Mouse (Mus musculus): Measurements from ENCODE around the gene Trabd2b.

Gene Trabd2b

DNA sequence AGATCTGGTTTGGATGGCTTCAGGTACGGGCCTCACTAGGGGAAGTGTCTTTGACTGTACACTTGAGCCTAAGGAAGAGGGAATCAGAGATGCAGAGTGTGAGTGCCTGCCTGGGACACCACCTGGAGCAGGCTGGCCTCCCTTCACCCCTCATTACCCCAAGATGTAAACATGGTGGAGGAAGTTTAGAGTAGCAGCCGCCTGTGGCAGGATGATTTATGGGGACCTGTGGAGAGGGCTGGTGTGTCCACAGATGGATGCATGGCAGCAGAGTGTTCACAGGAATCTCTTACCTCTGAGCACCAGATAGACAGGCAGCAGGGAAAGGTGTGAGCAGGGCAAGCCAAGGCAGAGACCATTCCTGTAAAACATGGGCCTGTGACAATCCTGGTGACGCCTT is 199.1 kb downstream of the Trabd2b start:
- DNase-seq (ENCODE audit: low spot score), result no peak

DNA sequence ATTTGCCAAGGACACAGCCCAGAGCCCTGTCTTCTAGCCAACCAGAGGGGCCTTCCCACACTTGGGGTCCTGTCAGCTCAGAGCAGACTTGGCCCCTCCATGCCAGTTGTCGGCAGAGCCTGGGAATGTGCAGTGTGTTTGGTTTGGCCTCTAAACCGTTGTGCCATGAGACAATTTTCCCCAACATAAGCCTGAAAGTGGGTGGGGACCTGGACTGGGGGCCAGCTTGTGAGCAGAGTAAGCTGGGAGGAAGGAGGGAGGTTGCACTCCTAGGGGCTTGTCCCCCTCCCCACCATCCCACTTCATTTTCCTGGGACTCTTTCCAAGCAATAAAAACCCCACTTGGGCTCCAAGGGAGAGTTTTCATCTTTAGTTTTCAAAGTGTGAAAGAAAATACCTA is 201.3 kb downstream of the Trabd2b start:
- DNase-seq (ENCODE audit: low spot score), result no peak

DNA sequence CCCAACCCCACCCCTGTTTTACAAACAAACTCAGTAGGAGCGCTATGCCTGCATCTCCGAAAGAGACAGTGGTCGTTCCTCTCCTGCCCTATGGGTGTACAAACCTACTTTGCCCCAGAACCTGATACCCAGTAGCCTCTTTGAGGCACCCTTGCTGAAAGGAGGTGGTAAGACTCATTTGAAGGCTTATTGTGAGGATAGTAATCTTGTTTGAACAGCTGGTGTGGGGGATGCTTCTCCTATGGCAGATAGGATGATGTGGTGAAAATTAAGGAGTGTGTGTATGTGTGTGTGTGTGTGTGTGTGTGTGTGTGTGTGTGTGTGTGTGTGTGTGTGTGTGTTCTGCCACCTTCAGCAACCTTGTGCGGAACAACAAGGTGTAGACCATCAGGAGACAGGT is 202.8 kb downstream of the Trabd2b start:
- no peak for DNase-seq (ENCODE audit: low spot score)

DNA sequence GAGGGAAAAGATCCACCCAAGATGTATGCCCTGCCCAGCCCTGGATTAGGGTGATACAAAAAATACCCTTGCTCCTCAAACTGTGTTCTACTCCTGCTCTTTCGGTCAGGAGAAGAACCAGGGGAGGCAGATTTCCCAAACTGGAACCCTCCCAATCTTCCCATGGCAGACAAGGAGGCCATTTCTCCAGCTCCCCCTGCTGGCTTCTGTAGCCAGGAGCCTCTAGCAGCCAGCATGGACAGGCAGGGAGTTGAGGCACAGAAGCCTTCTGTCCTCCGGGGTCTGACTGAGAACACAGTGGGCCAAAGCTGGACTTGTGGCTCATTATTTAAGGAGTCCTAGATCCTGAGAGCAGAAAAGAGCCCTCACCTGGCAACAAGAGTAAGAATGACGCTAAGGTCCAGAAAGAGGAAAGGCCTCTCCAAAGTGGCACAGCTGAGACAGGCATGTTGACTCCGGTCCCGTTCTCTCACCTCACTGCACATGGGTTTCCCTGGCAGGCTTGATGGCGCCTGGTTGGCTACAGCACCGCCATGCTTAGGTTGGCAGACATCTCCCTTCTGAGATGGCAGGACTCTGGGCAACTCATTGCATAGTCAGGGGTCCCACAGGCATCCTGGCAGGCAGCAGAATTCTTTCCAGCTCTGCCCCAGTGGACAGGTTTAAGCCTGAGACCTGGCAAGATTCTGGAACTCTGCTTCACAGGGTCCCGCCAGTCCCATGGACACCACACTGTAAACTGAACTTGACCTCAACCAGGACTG is 204.8 kb downstream of the Trabd2b start:
- DNase-seq (ENCODE audit: low spot score), result no peak

DNA sequence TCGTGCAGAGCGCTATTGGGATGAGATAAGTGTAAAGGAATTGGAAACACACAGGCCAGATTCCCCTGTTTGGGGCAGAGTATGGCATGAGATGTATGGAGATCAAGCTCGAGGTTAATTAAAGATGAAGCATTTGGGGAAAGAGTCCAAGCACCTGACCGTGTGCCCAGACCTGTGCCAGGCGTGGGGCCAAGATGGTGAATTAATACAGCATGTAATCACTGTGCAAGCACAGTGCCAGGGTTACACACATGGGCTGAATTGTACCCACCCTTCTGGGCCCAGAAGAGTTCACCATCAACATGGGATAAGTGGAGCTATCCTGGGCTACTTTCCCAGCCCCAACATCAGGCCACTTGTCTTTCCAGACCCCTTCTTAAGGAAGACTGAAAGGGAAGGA is 205.5 kb downstream of the Trabd2b start:
- no peak for DNase-seq (ENCODE audit: low spot score)

DNA sequence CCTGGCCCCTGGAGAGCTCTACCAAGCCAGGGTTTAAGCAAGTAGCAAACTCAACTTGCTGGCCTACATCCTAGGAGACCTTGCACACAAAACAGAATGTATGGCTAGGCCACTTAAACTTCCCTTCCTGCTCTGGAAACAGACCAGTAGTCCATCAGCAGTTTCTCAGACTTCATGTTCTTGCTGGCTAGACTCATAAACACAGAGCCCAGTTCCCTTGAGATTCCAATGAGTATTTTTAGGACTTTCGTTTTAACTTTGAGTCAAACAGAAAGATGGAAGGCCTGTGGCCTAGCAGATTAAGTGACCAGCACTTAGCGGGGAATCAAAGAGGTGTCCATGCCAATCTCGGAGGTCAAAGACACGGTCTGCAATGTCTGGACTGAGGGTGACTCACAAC is 206.3 kb downstream of the Trabd2b start:
- DNase-seq (ENCODE audit: low spot score), result no peak

DNA sequence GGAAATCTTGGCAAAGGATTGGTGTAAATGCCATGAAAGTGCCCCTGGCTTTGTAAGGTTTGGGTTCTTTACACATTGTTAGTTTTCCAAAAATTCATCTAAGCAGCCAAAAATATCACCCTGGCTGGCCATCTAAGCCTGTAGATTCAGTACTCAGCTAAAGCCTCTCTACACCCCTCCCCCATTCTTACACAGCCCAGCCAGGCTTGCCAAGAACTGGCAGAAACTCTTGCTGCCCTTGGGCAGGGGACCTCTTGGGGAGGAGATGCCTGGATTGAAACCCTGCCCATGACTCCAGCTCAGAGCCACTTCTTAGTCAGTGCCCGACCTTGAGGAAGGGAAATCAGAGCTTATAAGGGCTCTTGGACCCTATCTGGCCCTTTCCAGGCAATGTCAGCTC is 207.6 kb downstream of the Trabd2b start:
- DNase-seq (ENCODE audit: low spot score), result no peak

DNA sequence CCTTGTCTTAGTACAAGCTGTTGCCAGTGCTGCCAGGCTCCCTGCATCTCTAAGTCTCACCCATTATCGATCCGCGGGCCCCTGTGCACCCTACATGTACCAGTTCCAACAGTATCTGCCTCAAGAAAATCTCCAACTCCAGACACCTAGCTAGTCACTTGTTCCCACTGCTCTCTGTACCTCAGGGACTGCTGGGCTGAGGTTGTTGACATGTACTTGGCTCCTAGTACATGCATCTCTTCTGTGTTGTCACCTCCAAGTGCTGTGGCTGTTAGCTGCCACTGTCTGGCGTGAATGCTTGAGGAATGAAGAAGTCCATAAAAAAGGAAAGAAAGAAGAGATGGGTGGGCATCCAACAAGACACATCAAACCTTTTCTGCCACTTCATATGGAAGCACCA is 209.2 kb downstream of the Trabd2b start:
- no peak for DNase-seq (ENCODE audit: low spot score)

DNA sequence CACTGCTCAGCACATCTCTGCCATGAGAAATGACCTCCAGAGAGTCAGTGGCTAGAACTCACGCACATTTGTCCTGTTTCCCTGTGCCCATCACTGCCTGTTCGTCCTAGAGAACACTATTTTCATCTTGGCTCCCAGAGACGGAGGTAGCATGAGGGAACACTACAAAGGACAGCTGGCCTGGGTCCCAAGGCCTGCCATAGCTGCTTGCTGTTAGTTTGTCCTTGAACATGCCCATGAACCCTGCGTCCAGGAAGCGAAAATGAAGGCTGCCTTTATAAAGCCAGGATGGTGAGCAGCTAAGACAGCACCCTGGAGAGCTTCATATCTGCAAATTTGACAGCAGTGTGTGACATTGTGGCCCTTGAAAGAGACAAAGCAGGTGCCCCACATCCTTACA is 216.4 kb downstream of the Trabd2b start:
- no peak for DNase-seq (ENCODE audit: low spot score)

DNA sequence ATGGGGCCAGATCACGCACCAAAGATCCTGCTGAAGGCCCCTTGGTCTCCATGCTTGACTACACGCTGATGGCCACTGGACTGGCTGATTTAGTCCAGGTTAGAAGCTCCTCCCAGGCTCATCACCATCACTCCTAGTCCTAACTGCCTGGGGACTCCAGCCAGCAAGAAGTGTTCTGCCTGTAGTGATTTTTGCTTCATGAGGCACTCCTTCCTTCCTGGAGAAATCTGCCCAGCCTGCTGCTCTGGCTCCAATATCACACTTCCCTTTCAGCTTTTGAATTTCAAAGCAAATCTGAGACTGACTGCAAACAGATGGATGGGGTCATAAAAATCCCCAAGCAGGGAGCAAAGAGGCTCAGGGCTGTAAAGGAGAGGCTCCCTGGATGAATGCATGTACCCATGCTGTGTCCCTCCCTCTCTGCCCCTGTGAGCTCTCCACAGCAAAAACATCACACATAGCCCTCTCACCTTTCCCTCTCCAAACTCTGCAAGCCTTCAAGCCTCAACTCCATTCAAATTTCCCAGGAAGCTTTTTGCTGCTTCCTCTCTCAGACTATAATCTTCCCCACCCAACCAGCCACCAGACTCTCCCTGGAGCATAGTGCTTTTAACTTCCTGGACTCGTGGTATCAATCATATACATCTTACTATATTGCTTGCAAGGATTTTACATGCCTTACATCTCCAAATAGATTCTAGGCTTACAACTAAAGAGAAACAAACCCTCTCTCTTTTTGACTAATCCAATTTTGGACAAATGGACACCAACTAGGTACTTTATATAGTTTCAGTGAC is 217.8 kb downstream of the Trabd2b start:
- DNase-seq (ENCODE audit: low spot score), result no peak

DNA sequence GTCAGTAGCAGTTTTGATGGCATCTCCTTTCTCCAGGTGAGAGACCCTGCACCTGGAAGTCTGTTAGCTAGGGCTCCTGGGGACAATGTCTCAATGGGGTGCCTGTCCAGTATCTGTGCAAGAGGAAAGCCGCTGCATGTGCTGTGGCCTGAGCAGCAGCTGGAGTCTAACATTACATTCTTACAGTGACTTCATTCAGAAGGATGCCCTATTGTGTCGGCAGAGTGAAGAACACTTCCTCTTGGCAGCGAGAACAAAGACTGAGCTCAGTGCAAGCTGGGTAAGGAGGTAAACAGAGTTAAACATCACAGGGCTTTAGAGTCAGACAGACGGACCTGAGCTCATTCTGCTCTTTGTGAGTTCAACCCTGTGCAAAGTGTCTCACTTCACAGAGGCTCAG is 218.8 kb downstream of the Trabd2b start:
- DNase-seq (ENCODE audit: low spot score), result no peak

DNA sequence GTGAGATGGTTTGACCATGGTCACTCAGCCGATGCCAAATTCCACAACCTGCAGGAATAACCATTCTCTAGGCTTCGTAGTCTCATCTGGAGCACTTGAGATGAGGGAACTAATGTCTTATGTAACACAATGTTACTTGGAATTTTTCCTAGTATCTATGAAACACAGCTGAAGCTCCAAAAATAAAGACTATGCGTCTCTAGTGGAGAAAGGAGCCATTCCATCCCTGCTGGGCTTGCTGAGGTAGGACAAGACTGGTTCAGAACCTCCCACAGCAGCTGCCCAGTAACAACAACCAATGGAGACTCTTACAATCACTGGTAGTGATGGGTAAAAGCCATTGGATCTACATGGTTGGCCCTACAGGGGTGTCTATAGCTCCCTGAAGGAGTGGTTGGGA is 219.4 kb downstream of the Trabd2b start:
- DNase-seq (ENCODE audit: low spot score), result no peak

DNA sequence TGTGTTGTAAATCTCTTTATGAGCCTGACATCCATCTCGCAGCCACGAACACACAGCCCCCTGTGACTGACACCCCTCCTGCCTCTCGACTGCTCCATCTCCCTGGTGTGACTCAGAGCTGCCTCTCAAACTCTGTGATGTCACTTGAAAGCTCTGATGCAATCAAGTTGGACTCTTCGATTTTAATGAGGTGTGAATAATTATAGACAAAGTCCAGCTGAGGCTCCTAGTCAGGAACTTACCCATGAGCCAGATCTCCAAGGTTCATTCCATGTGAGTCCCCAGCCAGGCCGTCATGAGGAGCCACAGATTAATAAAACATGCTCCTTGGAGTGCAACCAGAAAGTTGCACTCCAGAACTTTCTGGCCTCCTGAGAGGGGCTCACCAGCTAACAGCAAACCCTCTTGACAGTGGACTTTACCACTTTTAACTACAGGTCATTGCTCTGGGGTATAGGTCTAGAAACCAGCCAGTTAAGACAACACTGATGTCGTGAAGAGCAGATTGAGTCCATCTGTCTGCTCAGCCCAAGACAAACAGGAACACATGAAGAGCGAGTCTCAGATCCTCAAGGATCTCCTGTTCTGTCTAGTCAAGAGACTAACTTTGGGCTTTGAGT is 221.3 kb downstream of the Trabd2b start:
- DNase-seq (ENCODE audit: low spot score), result no peak

DNA sequence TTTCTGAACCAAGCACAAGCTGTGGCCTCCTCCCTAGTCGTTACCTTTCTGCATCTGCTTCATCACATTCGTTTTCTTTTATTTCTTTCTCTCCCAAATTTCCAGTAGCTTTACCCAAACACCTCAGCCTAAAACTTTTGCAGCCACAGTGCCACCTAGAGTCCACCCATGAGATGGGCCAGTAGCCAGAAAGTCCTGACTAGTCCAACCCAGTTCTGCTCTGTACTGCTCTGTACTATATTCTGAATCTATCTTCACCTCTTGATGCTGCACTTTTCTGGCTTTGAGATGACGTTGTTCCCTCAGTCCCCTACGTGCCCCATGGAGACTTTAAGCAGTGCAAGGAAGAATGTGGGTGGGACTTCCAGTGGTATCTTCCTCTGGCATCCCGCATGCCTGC is 229.4 kb downstream of the Trabd2b start:
- DNase-seq (ENCODE audit: low spot score), result no peak

DNA sequence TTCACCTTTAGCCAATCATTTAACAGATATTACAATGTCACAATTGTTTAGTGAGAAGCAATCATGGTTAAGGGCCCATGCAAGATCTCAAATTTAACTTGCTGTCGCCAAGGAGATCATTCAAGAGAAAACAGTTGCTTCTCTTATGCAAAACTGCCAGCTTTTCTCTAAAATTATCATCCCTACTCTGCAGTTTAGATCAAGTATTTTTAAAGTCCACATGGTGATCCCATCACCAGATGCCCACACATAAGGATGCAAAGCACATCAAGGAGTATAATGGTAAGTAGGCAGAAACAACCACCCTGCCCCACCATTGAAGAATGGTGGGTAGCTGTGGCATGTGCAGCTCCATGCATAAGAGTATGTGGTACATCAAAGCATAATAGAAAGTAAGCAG is 229.8 kb downstream of the Trabd2b start:
- no peak for DNase-seq (ENCODE audit: low spot score)

DNA sequence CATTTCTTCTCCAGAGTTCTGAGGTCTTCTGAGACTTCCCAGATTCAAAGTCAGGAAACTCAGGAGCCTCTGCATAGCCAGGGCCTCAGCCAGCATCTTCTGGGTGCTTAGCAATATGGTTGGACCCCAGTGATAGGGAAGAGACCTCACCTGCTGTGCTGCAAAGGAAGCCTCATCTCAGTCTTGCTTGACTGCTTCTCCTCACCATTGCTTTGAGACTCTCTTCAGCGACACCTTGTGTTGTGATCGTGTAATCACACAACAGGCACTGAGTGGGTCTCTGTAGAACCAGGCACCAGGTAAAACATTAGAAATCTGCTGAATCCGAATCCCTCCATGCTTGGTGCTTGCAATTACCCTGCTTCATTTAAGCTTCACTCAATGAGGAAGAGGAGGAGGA is 230.6 kb downstream of the Trabd2b start:
- no peak for DNase-seq (ENCODE audit: low spot score)

DNA sequence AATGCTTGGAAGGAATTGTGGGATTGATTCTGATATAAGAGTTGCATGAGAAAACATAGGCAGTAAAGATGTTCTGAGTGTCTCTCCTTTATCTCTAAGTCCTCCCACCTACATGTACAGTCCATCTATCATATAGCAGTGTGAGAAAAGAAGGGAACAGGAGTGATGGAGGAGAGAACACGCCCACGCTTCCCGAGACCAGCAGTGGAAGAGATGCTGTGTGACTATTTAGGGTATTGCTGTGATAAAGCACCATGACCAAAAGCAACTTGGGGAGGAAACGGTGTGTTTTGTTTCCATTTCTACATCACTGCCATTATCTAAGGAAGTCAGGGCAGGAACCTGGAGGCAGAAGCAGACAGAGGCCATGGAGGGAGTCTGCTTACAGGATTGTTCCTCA is 235.9 kb downstream of the Trabd2b start:
- no peak for DNase-seq (ENCODE audit: low spot score)

DNA sequence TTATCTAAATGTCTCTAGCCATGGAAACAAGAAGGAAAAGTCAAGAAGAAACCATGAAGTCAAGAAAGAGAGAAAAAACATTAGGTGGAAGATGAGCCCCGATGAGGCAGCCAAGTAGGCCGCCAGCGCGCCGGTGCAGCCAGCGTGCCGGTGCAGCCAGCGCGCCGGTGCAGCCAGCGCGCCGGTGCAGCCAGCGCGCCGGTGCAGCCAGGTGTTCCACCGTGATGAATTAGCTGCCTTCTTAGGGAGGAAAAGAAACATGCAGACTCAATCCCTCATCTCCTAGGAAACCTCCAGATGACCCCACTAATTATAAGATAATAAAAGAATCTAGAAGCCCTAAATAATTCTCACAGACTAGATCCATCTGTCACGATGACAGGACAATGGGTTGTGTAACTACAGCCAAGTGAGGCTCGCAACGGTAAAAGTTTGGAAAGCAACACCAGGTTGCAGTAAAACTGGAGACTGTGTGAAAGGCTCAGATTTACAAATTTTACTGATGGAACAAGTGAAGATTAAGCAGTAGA is 237.2 kb downstream of the Trabd2b start:
- no peak for DNase-seq (ENCODE audit: low spot score)

DNA sequence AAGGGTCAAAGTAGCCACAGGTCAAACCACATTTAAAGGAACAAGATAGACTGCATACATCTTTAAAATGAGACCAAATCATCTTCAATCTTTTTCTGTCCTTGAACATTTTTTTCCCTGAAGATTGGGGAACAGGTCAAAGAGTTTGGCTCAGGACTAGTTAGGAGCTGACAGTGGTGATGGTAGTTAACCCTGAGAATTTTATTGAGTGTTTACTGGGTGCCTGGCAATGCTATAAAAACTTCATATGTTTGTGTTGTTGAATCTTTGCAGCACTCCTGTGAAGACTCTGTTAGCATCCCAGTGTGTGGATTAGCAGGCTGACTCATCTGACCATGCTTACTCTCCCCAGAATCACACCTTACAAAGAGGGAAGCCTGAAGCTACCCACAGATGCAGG is 238.8 kb downstream of the Trabd2b start:
- no peak for DNase-seq (ENCODE audit: low spot score)

DNA sequence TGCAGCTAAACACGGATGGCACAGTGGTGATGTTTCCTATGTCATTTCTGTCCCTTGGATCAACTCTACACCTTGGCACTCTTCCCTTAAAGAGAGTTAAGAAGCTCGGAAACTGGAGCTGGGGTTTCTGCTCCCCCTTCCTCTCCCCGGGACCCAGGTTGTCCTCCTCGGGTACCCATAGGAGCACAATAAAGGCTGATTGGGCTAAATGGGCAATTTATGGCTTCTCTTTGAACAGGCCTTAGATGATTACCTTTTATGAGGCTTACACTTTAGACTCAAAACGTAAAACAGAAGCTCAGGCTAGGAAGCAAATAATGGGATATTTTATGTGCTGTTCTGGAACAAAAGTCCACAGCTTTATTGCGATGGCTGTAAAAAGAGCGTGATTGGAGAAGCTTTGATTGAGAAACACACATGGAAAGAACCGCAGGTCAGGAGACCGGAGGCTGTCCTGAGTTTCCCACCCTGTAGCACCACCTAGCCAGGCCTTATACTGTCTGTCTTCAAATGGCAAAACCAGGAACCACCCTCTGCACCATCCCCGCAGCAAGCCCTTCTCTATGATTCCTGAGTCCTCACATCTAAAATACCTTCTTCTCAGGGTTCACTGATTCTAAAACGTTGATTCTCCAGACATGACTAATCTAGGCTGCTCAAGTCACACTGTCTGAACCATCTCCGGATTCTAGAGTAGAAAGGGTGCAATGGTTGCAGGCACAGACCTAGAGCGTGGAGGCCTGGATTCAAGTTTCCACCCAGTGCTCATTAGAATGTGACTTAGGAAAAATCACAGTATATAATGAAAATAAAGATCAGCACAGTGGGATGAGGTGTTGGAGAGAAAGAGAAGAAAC is 240.5 kb downstream of the Trabd2b start:
- DNase-seq (ENCODE audit: low spot score), result no peak

DNA sequence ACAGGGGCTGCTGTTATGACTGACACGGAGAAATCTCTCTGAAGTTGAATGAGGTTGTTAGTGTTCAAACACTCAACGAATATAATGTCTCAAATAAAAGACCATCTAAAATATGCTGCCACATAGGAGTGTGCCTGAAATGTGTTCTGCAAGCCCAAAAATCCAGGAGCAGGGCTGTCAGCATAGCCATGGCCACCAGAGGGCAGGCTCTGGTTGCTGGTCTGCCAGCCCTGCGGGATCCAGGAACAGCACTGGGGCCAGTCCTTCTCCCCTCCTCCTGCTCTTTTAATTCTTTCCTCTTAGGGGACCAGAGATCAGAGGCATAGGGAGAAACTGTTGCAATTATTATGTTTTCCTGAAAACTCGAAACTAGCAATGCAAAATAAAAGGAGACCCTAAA is 241.2 kb downstream of the Trabd2b start:
- DNase-seq (ENCODE audit: low spot score), result no peak

DNA sequence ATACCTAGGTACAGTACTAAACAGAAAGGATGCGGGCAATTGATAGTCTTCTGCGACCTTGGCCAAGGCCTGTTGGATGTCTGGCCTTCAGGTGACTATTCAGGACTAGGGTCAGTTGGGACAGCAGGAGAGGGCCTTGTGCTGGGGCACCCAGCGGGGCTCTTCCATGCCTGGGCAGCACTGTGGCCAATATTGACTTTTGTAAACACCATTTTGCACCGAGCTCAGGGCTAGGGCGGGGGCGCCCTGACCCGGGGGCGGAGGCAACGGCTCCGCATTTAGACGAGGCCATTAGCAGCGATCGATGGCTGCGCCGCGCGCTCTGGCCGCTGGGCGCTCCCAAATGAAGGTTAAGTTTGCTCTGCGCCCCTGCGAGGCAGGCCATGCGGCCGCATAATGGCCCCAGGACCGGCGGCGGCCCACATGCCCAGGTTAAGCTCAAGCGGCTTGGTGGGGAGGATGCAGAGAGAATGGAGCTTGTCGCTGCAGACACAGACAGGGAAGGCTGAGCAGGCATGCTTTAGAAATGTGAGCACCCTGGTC is 242.1 kb downstream of the Trabd2b start:
- DNase-seq (ENCODE audit: low spot score), result no peak
